Mouse (Mus musculus) C2C12 (cell line): ENCODE measurements at regions not wholly inside any gene's neighbourhood (a gene's known extent, or its start where the extent isn't known, plus 50 kb on each side); places are given as distances from the start of the nearest gene placed in this dataset.
A peak's percentile ranks its signal among the peaks of the same experiment; 100 is the strongest.

Experiments used
- H3K27me3 ChIP-seq: one replicate; pipeline ENCODE4 v1.6.1; 2011; ENCODE audit not compliant: control insufficient read depth, insufficient read depth, insufficient read length
- H3K36me3 ChIP-seq: one replicate; pipeline ENCODE4 v1.6.1; 2011; ENCODE audit not compliant: control insufficient read depth, insufficient read depth
- H3K4me3 ChIP-seq: one replicate; pipeline ENCODE4 v1.5.1; 2011; ENCODE audit warnings: mild to moderate bottlenecking, control low read depth; ENCODE audit not compliant: poor library complexity, insufficient read depth, severe bottlenecking
- H3K79me2 ChIP-seq: one replicate; pipeline ENCODE4 v1.6.1; 2011; ENCODE audit not compliant: control insufficient read depth, insufficient read depth
- H3K79me3 ChIP-seq: one replicate; pipeline ENCODE4 v1.6.1; 2011; ENCODE audit warnings: low read depth, control low read depth
- H3ac ChIP-seq: one replicate; pipeline ENCODE3; 2011; ENCODE audit warnings: low read depth; ENCODE audit not compliant: control insufficient read depth, insufficient read length
- CEBPB ChIP-seq: IDR thresholded peaks from one replicate; pipeline ENCODE4 v1.6.1; 2011; ENCODE audit warnings: low read depth, mild to moderate bottlenecking, control low read depth, moderate library complexity
- CTCF ChIP-seq: IDR thresholded peaks from one replicate; pipeline ENCODE4 v1.5.1; 2011; ENCODE audit not compliant: control insufficient read depth, insufficient read depth, insufficient read length
- FOSL1 ChIP-seq: IDR thresholded peaks from one replicate; pipeline ENCODE4 v1.8.0; 2011; ENCODE audit warnings: mild to moderate bottlenecking, low read length; ENCODE audit not compliant: poor library complexity, insufficient read depth, severe bottlenecking
- MAX ChIP-seq: IDR thresholded peaks from one replicate; pipeline ENCODE4 v1.6.1; 2011; ENCODE audit warnings: mild to moderate bottlenecking, control low read depth
- MYOD1 ChIP-seq: IDR thresholded peaks from one replicate; pipeline ENCODE4 v1.6.1; 2011; ENCODE audit warnings: low read depth; ENCODE audit not compliant: control insufficient read depth, insufficient read length
- MYOG ChIP-seq: IDR thresholded peaks from one replicate; pipeline ENCODE4 v1.6.1; 2011; ENCODE audit not compliant: control insufficient read depth, insufficient read length; ENCODE audit errors: extremely low read depth
- USF1 ChIP-seq: IDR thresholded peaks from one replicate; pipeline ENCODE4 v1.6.1; 2011; ENCODE audit warnings: low read depth, mild to moderate bottlenecking, control low read depth, moderate library complexity

GRCm38 (mm10) chr13:37649467-37650080 lies 128.6 kb upstream of the Rreb1 start:
- no peak overlapping the region for H3ac ChIP-seq

GRCm38 (mm10) chr13:37651221-37651946 lies 126.8 kb upstream of the Rreb1 start:
- H3K27me3 ChIP-seq = no peaks in the 10 kb centered on the region
- no peaks in the 10 kb centered on the region for H3K36me3 ChIP-seq
- no peaks in the 10 kb centered on the region for H3K79me3 ChIP-seq
- no peak for TF ChIP-seq MYOD1
- TF ChIP-seq CTCF = no peak
- TF ChIP-seq MAX = no peak
- H3K79me2 ChIP-seq = no peaks in the 10 kb centered on the region
- H3ac ChIP-seq = no peak overlapping the region
- no peak overlapping the region for H3K4me3 ChIP-seq

More at GRCm38 (mm10) chr13:37649467-37650080, 128.6 kb upstream of the Rreb1 start:
- H3K36me3 ChIP-seq = no peaks in the 10 kb centered on the region
- no peaks in the 10 kb centered on the region for H3K79me3 ChIP-seq
- no peaks in the 10 kb centered on the region for H3K79me2 ChIP-seq
- H3K4me3 ChIP-seq = no peak overlapping the region
- no peaks in the 10 kb centered on the region for H3K27me3 ChIP-seq
- TF ChIP-seq MYOG (no peak), CTCF (no peak), MAX (no peak), FOSL1 (no peak), USF1 (no peak), CEBPB (no peak), MYOD1 (no peak)

- TF ChIP-seq FOSL1 (no peak), CEBPB (no peak), USF1 (no peak), MYOD1 (no peak), CTCF (no peak), MYOG (no peak), MAX (no peak)
- H3K79me3 ChIP-seq = no peaks in the 10 kb centered on the region
- no peak overlapping the region for H3K4me3 ChIP-seq
Measured at GRCm38 (mm10) chr13:37654651-37655050, 123.5 kb upstream of the Rreb1 start.

GRCm38 (mm10) chr13:37657248-37657647 lies 121.0 kb upstream of the Rreb1 start:
- H3K36me3 ChIP-seq = no peaks in the 10 kb centered on the region
- no peak for TF ChIP-seq CTCF
- no peak for TF ChIP-seq USF1
- no peak for TF ChIP-seq FOSL1
- no peak for TF ChIP-seq MYOG
- TF ChIP-seq CEBPB = no peak
- no peak for TF ChIP-seq MYOD1
- TF ChIP-seq MAX = no peak
- H3K27me3 ChIP-seq = no peaks in the 10 kb centered on the region
- H3ac ChIP-seq = no peak overlapping the region
- H3K79me2 ChIP-seq = no peaks in the 10 kb centered on the region
- H3K4me3 ChIP-seq = no peak overlapping the region
- H3K79me3 ChIP-seq = no peaks in the 10 kb centered on the region

More at GRCm38 (mm10) chr13:37654651-37655050, 123.5 kb upstream of the Rreb1 start:
- no peaks in the 10 kb centered on the region for H3K79me2 ChIP-seq
- no peaks in the 10 kb centered on the region for H3K36me3 ChIP-seq
- no peaks in the 10 kb centered on the region for H3K27me3 ChIP-seq
- H3ac ChIP-seq = no peak overlapping the region

GRCm38 (mm10) chr13:37658034-37658433 lies 120.2 kb upstream of the Rreb1 start:
- H3K79me2 ChIP-seq = no peaks in the 10 kb centered on the region
- H3K79me3 ChIP-seq = no peaks in the 10 kb centered on the region
- H3ac ChIP-seq = no peak overlapping the region
- H3K4me3 ChIP-seq = no peak overlapping the region
- peak; percentile 76 for TF ChIP-seq MYOD1
- no peak for TF ChIP-seq FOSL1
- no peaks in the 10 kb centered on the region for H3K27me3 ChIP-seq
- H3K36me3 ChIP-seq = no peaks in the 10 kb centered on the region

- no peak for TF ChIP-seq FOSL1
- TF ChIP-seq CTCF = no peak
- no peak for TF ChIP-seq USF1
- TF ChIP-seq MYOG = no peak
- TF ChIP-seq CEBPB = no peak
- no peak for TF ChIP-seq MYOD1
- TF ChIP-seq MAX = no peak
- Histone ChIP-seq H3K79me2 (no peaks in the 10 kb centered on the region), H3ac (no peak overlapping the region), H3K36me3 (no peaks in the 10 kb centered on the region), H3K4me3 (no peak overlapping the region), H3K27me3 (no peaks in the 10 kb centered on the region), H3K79me3 (no peaks in the 10 kb centered on the region)
Measured at GRCm38 (mm10) chr13:37658519-37658918, 119.7 kb upstream of the Rreb1 start.
